Mouse (Mus musculus): ENCODE measurements at regions not wholly inside any gene's neighbourhood (a gene's known extent, or its start where the extent isn't known, plus 50 kb on each side); places are given as distances from the start of the nearest gene placed in this dataset.

- no peak for TF ChIP-seq CTCF (IDR thresholded peaks at IDR 0.05; ENCODE audit: extremely low read depth, insufficient read length, insufficient replicate concordance, low read depth, low read length)
- no peak for TF ChIP-seq POLR2A (IDR thresholded peaks at IDR 0.05; ENCODE audit: low read depth, low read length)
Observed at GRCm38 (mm10) chr5:112110306-112110969, 141.9 kb downstream of the Cryba4 start.

Data from small intestine, adult 2 months (tissue).